ENCODE assay signal across 8 mouse cellular contexts in genomic region chr2:105659926-105660873, GRCm38 (mm10). TPM values are rescaled to one million over a fixed set of nuclear protein-coding genes. Genes with fewer than 3 reads are reported as not detected.
DNase-seq lines count a peak whose midpoint lies in the region; ATAC-seq and TF ChIP-seq lines count a peak whose summit lies in the region.

No protein-coding gene starts in this region.

- peaks cover 58% of the 10 kb centered on the region for H3K27me3 ChIP-seq in hindbrain, embryonic 16.5 days (replicated peaks; ENCODE audit: control insufficient read depth, insufficient read depth, low read length)

- intact Hi-C loops in gastrocnemius, postnatal 36 days (cut with DNase I) = no loop called here

- no peaks in the 10 kb centered on the region for H3K9me3 ChIP-seq in hindbrain, embryonic 16.5 days (ENCODE audit: control insufficient read depth, low read length)

- DNase-seq in layer of hippocampus, adult 2 months (ENCODE audit: low spot score in 2 of 2) = no peak
- no peak for DNase-seq in layer of hippocampus, adult 9-11 months
- DNase-seq in embryo, embryonic 9.5 days (ENCODE audit: extremely low spot score) = peak; percentile 47
- no peak for DNase-seq in gastrocnemius, adult 8-10 months (ENCODE audit: low spot score in 2 of 2)
- no peak for DNase-seq in gastrocnemius, postnatal 36 days

- ATAC-seq in hindbrain, embryonic 16.5 days = peak; percentile 86
- no peak for ATAC-seq in frontal cortex, adult (ENCODE audit: low TSS enrichment)

- H3K4me2 ChIP-seq in hindbrain, embryonic 16.5 days (ENCODE audit: low read length) = peak overlapping the region; percentile 49

- H3K36me3 ChIP-seq in hindbrain, embryonic 16.5 days (ENCODE audit: control insufficient read depth, insufficient read depth, low read length) = no peaks in the 10 kb centered on the region

- no peak overlapping the region for H3K27ac ChIP-seq in layer of hippocampus, adult 2 months
- H3K27ac ChIP-seq in hindbrain, embryonic 16.5 days (ENCODE audit: low read depth, low read length) = no peak overlapping the region; the same call in 1 of the 2 replicates
- H3K27ac ChIP-seq in olfactory bulb, adult 2 months (ENCODE audit: insufficient read depth, low read depth, low read length) = no peak overlapping the region

- H3K4me3 ChIP-seq in layer of hippocampus, adult 2 months = peak overlapping the region; percentile 17; the same call in 1 of the 2 replicates
- peak overlapping the region; percentile 22 for H3K4me3 ChIP-seq in hindbrain, embryonic 16.5 days (ENCODE audit: low read length)
- H3K4me3 ChIP-seq in olfactory bulb, adult 2 months (ENCODE audit: insufficient read depth, low read depth, low read length) = peak overlapping the region; percentile 14; the same call in 1 of the 2 replicates

- TF ChIP-seq POLR2A in olfactory bulb, adult 2 months (IDR thresholded peaks at IDR 0.05; ENCODE audit: insufficient read depth, low read depth, low read length) = no peak

- no peak for TF ChIP-seq CTCF in layer of hippocampus, adult 2 months (conservative IDR thresholded peaks at IDR 0.05)
- TF ChIP-seq CTCF in olfactory bulb, adult 2 months (IDR thresholded peaks at IDR 0.05; ENCODE audit: insufficient read depth, low read depth, low read length) = no peak

- peaks cover 3% of the 10 kb centered on the region; the same call in 1 of the 2 replicates for H3K4me1 ChIP-seq in hindbrain, embryonic 16.5 days (ENCODE audit: control insufficient read depth, insufficient read depth, low read depth, low read length)
- H3K4me1 ChIP-seq in olfactory bulb, adult 2 months (ENCODE audit: control insufficient read depth, insufficient read depth, low read length) = peaks cover 14% of the 10 kb centered on the region

- H3K9ac ChIP-seq in hindbrain, embryonic 16.5 days (ENCODE audit: low read depth, low read length) = peak overlapping the region; percentile 30; the same call in 1 of the 2 replicates

- WGBS in hindbrain, embryonic 16.5 days = 2% methylated on average over 41 of the region's 41 CpGs
- 20% methylated on average over 41 of the region's 41 CpGs for WGBS in olfactory bulb, adult 2 months

RNA-seq across cellular contexts. Expression of gene Pax6, which starts 8.5 kb away (rescaled TPM):
- 10 to 100 TPM; 10.5 to 13.5 TPM for total RNA-seq in layer of hippocampus, adult 2 months (2021)
- 40.7 and 43.8 TPM in 2 replicates for polyA plus RNA-seq in hindbrain, embryonic 16.5 days (2015; fragmentation: Nextera tagmentation; extraction: Ambion mirVana)
- polyA plus RNA-seq in olfactory bulb, adult 2 months (2012; ENCODE audit: insufficient read depth, insufficient read length, low replicate concordance, missing spikeins) = not detected in 2 replicates
- not detected for total RNA-seq in gastrocnemius, adult 8-10 months (2022)
- total RNA-seq in gastrocnemius, postnatal 36 days (2021) = not detected

Comparison
In these comparisons a context has a peak if more than half of its experiments do, and no peak if none do; other contexts are left out.
1. RNA of gene Pax6, which starts 8.5 kb away (total RNA-seq): 10.5 to 13.5 TPM in layer of hippocampus, adult 2 months; not detected in gastrocnemius, postnatal 36 days and not detected in gastrocnemius, adult 8-10 months; every median in the first group is over 4 times any median in the second.
2. Peak in every context shown above with its lines, with median percentiles within 50 percentile points of each other: H3K4me3 ChIP-seq.